Mouse (Mus musculus) brain, embryonic 14.5 days (tissue): ENCODE measurements around the gene Hnf1a.

Experiments used
- CTCF ChIP-seq: fragments of 200-500 bp; IDR thresholded peaks from 2 replicates; pipeline ENCODE4 v1.5.1; 2012; ENCODE audit warnings: inconsistent platforms, mild to moderate bottlenecking, moderate library complexity, borderline replicate concordance; ENCODE audit not compliant: insufficient read depth, insufficient read length; ENCODE audit errors: extremely low read depth
- POLR2A ChIP-seq: fragments of 200-500 bp; IDR thresholded peaks from 2 replicates; pipeline ENCODE4 v1.6.1; 2012; ENCODE audit warnings: mild to moderate bottlenecking, inconsistent platforms, borderline replicate concordance; ENCODE audit not compliant: poor library complexity, insufficient read depth, insufficient read length, severe bottlenecking; ENCODE audit errors: extremely low read depth

GRCm38 (mm10) chr5:114931626-114932025 is 39.3 kb downstream of the Hnf1a start:
- TF ChIP-seq CTCF (no peak), POLR2A (no peak)
